Mouse (Mus musculus) thymus, adult 2 months (tissue): ENCODE measurements around the gene Tmem253.

Experiments
- CTCF ChIP-seq: fragments of 200-500 bp; IDR thresholded peaks from 2 replicates; pipeline ENCODE4 v1.5.1; 2012; ENCODE audit warnings: mild to moderate bottlenecking, control low read depth, low read length, moderate library complexity, borderline replicate concordance; ENCODE audit not compliant: control insufficient read depth, poor library complexity, insufficient read depth; ENCODE audit errors: extremely low read depth
- POLR2A ChIP-seq: fragments of 200-500 bp; IDR thresholded peaks from 2 replicates; pipeline ENCODE4 v1.6.1; 2012; ENCODE audit warnings: mild to moderate bottlenecking, low read length, control low read depth, moderate library complexity; ENCODE audit not compliant: control insufficient read depth, poor library complexity, insufficient read depth; ENCODE audit errors: extremely low read depth

DNA sequence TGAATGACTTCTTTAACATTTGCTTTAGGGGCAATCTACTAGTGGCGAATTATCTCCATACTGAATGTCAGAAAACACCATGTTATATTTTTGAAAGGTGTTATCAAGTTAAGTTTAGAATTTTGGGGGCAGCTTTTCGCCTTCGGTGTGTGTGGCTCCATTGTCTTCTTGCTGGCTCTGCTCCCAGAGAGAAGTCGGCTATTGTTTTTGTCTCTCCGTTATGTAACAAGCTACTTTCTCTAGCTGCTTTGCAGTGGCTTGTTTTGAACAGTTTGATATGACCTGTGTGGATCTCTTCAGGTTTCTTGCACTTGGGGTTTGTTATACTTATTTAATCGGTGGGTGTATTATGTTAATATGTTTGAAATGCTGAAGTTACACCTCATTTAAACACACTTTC is 28.0 kb downstream of the Tmem253 start:
- no peak for TF ChIP-seq CTCF
- TF ChIP-seq POLR2A = no peak
